Mouse (Mus musculus) liver, adult 2 months (tissue): ENCODE measurements around the gene Birc7. TPM values are rescaled to one million over a fixed set of nuclear protein-coding genes. Genes with fewer than 3 reads are reported as not detected.

Source experiments
- DNase-seq: peaks from one replicate; pipeline ENCODE4 v3.0.0-alpha.2; 2011; ENCODE audit warnings: low read depth, low spot score; ENCODE audit errors: extremely low read depth
- H3K27ac ChIP-seq: fragments of 200-500 bp; replicated peaks from 2 replicates; pipeline ENCODE4 v1.5.1; 2012; ENCODE audit warnings: low read depth, mild to moderate bottlenecking, control low read depth, inconsistent platforms, low read length; ENCODE audit not compliant: insufficient read depth
- H3K27me3 ChIP-seq: fragments of 200-500 bp; 2 replicates; pipeline ENCODE4 v1.6.1; 2012; ENCODE audit warnings: mild to moderate bottlenecking, moderate library complexity, low read length, inconsistent platforms; ENCODE audit not compliant: control insufficient read depth, insufficient read depth
- H3K36me3 ChIP-seq: fragments of 200-500 bp; 2 replicates; pipeline ENCODE4 v1.6.1; 2012; ENCODE audit warnings: low read length, inconsistent platforms; ENCODE audit not compliant: control insufficient read depth, insufficient read depth
- H3K4me1 ChIP-seq: fragments of 200-500 bp; 2 replicates; pipeline ENCODE4 v1.6.1; 2011; ENCODE audit warnings: low read length; ENCODE audit not compliant: control insufficient read depth, insufficient read depth
- H3K4me3 ChIP-seq: fragments of 200-500 bp; 2 replicates; pipeline ENCODE4 v1.5.1; 2011; ENCODE audit warnings: low read depth, mild to moderate bottlenecking, control low read depth, low read length, moderate library complexity; ENCODE audit not compliant: insufficient read depth
- H3K79me2 ChIP-seq: fragments of 200-500 bp; 2 replicates; pipeline ENCODE4 v1.6.1; 2012; ENCODE audit warnings: inconsistent platforms, mild to moderate bottlenecking, low read length, moderate library complexity; ENCODE audit not compliant: control insufficient read depth, insufficient read depth
- H3K9ac ChIP-seq: fragments of 200-500 bp; 2 replicates; pipeline ENCODE4 v1.6.1; 2012; ENCODE audit warnings: low read depth, mild to moderate bottlenecking, control low read depth, inconsistent platforms, low read length
- CTCF ChIP-seq: fragments of 200-500 bp; IDR thresholded peaks from 2 replicates; pipeline ENCODE4 v1.5.1; 2011; ENCODE audit warnings: low read depth, low read length, control low read depth
- POLR2A ChIP-seq: fragments of 200-500 bp; IDR thresholded peaks from 2 replicates; pipeline ENCODE4 v1.6.1; 2011; ENCODE audit warnings: low read length, control low read depth; ENCODE audit not compliant: insufficient read depth; ENCODE audit errors: extremely low read depth
- WGBS: fragments of 180-500 bp; shearing (Covaris S2); methylation state at CpG from one replicate; pipeline ENCODE4 v1.1.7; 2018; 5-methylcytosine and 5-hydroxymethylcytosine counted together
- polyA plus RNA-seq: library from polyadenylated mRNA; depleted of rRNA; stranded (reverse); fragments of >200 nt; gene quantifications from 2 replicates; pipeline ENCODE4 v1.2.3, GENCODE M21; 2012; rRNA removed
- total RNA-seq: library from RNA; depleted of rRNA; stranded (reverse); fragments of >200 nt; gene quantifications from 2 replicates; pipeline ENCODE4 v1.2.3, GENCODE M21; 2014; rRNA removed

Birc7 gene
- total and polyA plus RNA-seq, 2 experiments, result not detected

DNA sequence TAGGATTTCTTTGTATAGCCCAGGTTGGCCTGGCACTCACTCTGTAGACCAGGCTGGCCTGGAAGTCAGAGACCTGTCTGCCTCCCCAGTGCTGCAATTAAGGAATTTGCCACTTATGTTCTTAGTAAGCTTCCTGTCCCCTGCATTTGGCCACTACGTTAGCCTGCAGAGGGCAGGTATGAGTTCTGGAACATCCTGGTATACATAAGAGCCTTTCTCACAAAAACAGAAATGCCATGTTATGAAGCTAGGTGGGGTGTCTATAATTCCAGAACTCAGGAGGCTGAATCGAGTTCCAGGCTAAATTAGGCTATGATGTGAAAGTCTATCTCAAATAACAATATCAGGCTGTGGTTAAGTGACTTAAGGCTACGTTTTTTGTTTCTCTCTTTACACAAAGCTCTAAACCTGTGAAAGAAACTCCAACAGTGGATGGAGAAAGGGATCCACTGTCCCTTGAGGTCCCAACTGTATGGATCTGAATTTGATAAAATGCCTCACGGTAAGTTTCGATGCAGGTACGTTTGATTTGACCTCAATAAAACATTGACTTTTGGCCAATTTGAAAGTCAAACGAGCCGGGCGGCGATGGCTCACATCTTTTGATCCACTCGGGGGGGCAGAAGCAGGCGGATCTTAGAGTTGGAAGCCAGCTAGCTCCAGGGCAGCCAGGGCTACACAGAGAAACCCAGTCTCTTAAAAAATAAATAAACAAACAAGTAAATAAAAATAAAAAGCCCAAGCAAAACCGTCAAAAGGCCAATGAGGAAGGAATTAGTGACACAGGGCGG is 37.5 kb downstream of the Birc7 start:
- peak; percentile 55 for DNase-seq
- H3K79me2 ChIP-seq, result peaks cover 5% of the 10 kb centered on the region
- peaks cover 12% of the 10 kb centered on the region for H3K4me1 ChIP-seq
- H3K27me3 ChIP-seq, result no peaks in the 10 kb centered on the region
- H3K36me3 ChIP-seq, result peaks cover 4% of the 10 kb centered on the region; the same call in 1 of the 2 replicates
- peak overlapping the region; percentile 91 for H3K4me3 ChIP-seq
- peak overlapping the region; percentile 91 for H3K9ac ChIP-seq
- 3% methylated on average over 14 of the region's 14 CpGs for WGBS
- 0 out of 2 replicates have a peak, but pooled peaks have one; percentile 10 for TF ChIP-seq CTCF
- TF ChIP-seq POLR2A, result no peak
- peak overlapping the region; percentile 72 for H3K27ac ChIP-seq

DNA sequence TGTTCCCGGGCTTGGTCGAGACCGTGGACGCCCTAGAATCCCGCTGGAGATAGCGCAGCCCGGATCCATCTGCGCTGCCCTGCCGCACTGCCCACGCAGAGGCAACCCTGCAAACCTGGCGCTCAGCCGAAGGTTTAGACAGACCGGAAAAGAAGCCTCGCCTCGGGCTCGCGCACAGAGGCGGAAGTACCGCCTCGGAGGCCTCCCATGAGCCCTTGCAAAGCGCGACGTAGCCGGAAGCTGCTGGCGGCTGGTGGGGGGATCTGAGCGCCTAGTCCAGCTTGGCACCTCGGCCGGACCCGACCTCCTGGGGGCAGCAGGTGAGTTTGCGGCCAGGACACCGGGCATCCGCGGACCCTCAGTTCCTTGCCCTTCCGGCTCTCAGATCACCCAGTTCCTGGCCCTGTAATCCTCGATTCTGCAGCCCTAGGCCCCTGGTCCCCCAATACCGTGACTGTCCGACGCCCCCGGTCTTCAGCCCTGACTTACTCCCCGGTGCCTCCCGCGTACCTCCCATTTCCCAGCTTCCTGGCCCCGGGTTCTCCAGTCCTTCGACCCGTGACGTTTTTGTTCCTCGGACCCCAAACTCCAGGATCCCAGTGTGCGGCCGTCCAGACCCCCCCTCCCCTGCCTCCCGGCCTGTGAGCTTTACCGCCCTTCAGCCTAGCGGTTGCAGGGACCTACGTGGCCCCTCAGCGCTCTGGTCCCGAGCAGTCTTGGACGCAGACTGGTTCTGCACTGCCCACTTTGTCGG is 38.4 kb downstream of the Birc7 start, which contains the start of gene Arfgap1:
Gene Arfgap1, plus strand, starts transcription at position 216 of the 754 bp plus-strand sequence.
- Histone ChIP-seq H3K4me1 (peaks cover 12% of the 10 kb centered on the region), H3K27ac (peak within 1 kb of the TSS; percentile 72), H3K4me3 (peak within 1 kb of the TSS; percentile 91), H3K9ac (peak within 1 kb of the TSS; percentile 91), H3K27me3 (no peaks in the 10 kb centered on the region), H3K79me2 (peaks cover 5% of the 10 kb centered on the region), H3K36me3 (peaks cover 10% of the 10 kb centered on the region)
- peak; percentile 77 for TF ChIP-seq POLR2A
- TF ChIP-seq CTCF, result no peak
- DNase-seq, result peak; percentile 81
- under 1% methylated on average over 57 of the region's 57 CpGs for WGBS

DNA sequence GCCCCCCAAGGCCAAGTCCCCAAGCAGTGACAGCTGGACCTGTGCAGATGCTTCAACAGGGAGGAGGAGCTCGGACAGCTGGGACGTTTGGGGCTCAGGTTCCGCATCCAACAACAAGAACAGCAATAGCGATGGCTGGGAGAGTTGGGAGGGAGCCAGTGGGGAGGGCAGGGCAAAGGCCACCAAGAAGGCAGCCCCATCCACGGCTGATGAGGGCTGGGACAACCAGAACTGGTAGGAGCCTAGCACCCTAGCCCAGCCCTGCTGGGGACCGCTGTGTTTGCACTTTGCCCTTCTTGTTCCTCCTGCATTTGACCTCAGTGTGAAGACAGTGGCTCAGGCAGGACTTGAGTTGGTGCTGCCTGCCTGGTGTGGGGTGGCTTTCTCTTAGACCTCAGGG is 52.3 kb downstream of the Birc7 start:
- no peak overlapping the region for H3K27ac ChIP-seq
- no peaks in the 10 kb centered on the region for H3K4me1 ChIP-seq
- H3K9ac ChIP-seq, result no peak overlapping the region
- TF ChIP-seq POLR2A (no peak), CTCF (no peak)
- H3K4me3 ChIP-seq, result no peak overlapping the region
- no peak for DNase-seq
- peaks cover 26% of the 10 kb centered on the region for H3K36me3 ChIP-seq
- 48% methylated on average over 6 of the region's 6 CpGs for WGBS
- no peaks in the 10 kb centered on the region for H3K27me3 ChIP-seq
- no peaks in the 10 kb centered on the region for H3K79me2 ChIP-seq

Other genes with a start within 250 kb of the Birc7 start
- gene Dido1, start 219.0 kb upstream of the Birc7 start, total RNA-seq, result 26.0 and 27.1 TPM in 2 replicates
- 7.3 and 10.0 TPM in 2 replicates for gene Dido1, start 219.0 kb upstream of the Birc7 start, polyA plus RNA-seq
- gene Gid8, start 218.9 kb upstream of the Birc7 start, total RNA-seq, result 52.4 and 54.7 TPM in 2 replicates
- 23.6 and 24.3 TPM in 2 replicates for gene Gid8, start 218.9 kb upstream of the Birc7 start, polyA plus RNA-seq
- gene Slc17a9, start 203.8 kb upstream of the Birc7 start, total RNA-seq, result 3.5 and 4.5 TPM in 2 replicates
- gene Slc17a9, start 203.8 kb upstream of the Birc7 start, polyA plus RNA-seq, result 9.1 and 10.9 TPM in 2 replicates
- not detected in 2 replicates for gene Bhlhe23, start 152.1 kb upstream of the Birc7 start, total RNA-seq
- gene Bhlhe23, start 152.1 kb upstream of the Birc7 start, polyA plus RNA-seq, result not detected in 2 replicates
- 9.7 and 14.2 TPM in 2 replicates for gene Ythdf1, start 8.1 kb upstream of the Birc7 start, total RNA-seq
- gene Ythdf1, start 8.1 kb upstream of the Birc7 start, polyA plus RNA-seq, result 25.7 and 35.4 TPM in 2 replicates
- gene Nkain4, start 25.7 kb downstream of the Birc7 start, total RNA-seq, result 0.13 and 1.5 TPM in 2 replicates
- 1.5 and 1.6 TPM in 2 replicates for gene Nkain4, start 25.7 kb downstream of the Birc7 start, polyA plus RNA-seq
- 15.7 and 18.4 TPM in 2 replicates for gene Arfgap1, start 38.2 kb downstream of the Birc7 start, total RNA-seq
- 22.7 and 29.0 TPM in 2 replicates for gene Arfgap1, start 38.2 kb downstream of the Birc7 start, polyA plus RNA-seq
- gene Col20a1, start 57.5 kb downstream of the Birc7 start, total RNA-seq, result 0.60 and 0.92 TPM in 2 replicates
- 0.67 and 1.1 TPM in 2 replicates for gene Col20a1, start 57.5 kb downstream of the Birc7 start, polyA plus RNA-seq
- 0.54 and 1.6 TPM in 2 replicates for gene Chrna4, start 114.5 kb downstream of the Birc7 start, total RNA-seq
- gene Chrna4, start 114.5 kb downstream of the Birc7 start, polyA plus RNA-seq, result 2.2 and 7.6 TPM in 2 replicates
- gene Kcnq2, start 206.3 kb downstream of the Birc7 start, total RNA-seq, result 0.07 TPM in 1 of 2 replicates, not detected in the other
- gene Kcnq2, start 206.3 kb downstream of the Birc7 start, polyA plus RNA-seq, result not detected in 2 replicates
- 0.34 and 0.74 TPM in 2 replicates for gene Eef1a2, start 228.0 kb downstream of the Birc7 start, total RNA-seq
- gene Eef1a2, start 228.0 kb downstream of the Birc7 start, polyA plus RNA-seq, result not detected in 2 replicates